Mouse (Mus musculus) cerebellum, adult 9-10 months (tissue): ENCODE results near the gene Pabpn1.
"Not testable (repeated sequence)": the region's sequence is repeated elsewhere in the genome, so short reads cannot be mapped to it uniquely, and the experiment has no call there.

ENCODE experiments used
- DNase-seq: peaks from one replicate; pipeline ENCODE4 v3.0.0; 2022

Pabpn1 gene

GRCm38 (mm10) chr14:54937361-54938182 is 45.3 kb downstream of the Pabpn1 start:
- no peak for DNase-seq

- DNase-seq: no peak
Observed at GRCm38 (mm10) chr14:54938431-54939219, 46.3 kb downstream of the Pabpn1 start.

GRCm38 (mm10) chr14:54939434-54940175 is 47.3 kb downstream of the Pabpn1 start:
- peak; percentile 63 for DNase-seq

DNA sequence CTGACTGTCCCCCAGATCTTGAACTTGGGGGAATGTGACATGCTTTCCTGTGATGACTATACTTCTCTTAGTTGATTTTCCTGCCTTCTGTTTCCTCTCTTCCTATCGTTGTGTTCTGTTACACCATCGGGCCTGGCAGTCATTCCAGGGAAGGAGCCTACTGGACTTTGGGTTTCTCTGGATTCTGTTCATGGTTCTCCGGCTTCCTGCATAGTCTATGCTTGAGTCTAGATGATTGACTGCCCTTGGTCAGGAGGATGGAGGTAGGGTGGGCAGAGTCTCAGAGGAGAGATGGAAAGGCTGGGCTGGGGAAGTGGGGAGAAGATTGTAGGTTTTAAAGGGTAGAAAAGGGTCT is 47.9 kb downstream of the Pabpn1 start:
- no peak for DNase-seq

DNA sequence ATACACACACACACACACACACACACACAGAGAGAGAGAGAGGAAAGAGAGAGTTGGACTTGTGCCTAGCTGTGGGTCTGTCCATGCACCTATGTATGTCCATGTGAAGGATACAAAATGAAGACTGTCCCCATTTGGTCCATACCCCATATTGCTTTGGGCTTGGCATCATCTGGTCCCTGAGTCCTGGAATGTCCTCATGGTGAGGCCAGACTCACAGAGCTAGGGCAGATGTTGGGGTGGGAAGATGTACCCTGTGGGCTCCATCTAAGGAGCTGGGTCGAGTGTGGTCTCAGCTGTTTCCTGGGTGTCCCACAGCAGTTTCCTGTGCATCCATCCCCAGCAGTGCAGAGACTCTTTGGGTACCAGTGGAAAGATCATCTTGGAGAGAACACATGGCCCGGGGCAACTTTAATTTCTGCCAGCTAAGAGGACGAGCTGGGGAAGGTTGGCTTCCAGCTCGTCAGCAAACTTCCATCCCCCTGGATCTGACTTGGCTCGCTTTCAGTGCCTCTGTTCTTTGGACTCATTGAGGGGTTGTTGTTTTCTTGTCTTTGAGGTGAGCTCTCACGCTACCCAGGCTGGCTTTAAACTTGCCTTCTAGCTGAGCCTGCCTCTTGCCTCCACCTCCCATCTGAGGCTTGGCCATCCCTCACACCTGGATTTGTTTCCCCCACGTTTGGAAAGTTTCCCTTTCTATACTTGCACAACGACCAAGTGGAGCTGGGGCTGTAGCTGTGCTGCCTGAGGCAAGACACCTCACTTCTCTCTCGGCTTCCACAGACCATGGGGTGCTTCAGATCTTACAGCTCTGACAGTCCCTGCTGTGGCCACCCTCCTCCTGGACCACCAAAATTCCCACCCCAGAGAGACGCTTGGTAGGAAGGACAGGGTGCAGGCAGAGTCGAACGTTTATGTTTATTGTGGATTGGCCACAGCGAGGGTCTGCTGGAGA is 49.0 kb downstream of the Pabpn1 start:
- DNase-seq: no peak

- no peak for DNase-seq
Observed at GRCm38 (mm10) chr14:54942479-54942878, 50.2 kb downstream of the Pabpn1 start.

DNA sequence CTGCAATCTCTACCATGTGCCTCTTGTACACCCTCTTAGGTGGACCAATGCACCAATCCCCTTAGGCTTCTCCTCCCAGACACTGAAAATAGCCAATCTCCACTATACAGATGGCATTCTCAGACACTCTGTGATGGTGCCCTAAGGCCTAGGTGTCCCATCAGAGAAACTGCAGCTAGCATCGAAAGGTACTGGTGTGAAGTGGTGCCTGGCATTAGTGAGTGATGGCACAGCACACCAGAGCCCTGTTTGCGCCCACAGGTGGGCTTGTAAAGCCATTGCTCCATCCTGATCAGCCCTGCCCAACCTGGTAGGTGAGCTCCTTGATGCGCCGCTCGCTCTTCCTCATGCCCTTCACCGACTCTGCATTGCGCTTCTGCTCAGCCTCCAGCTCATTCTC is 51.7 kb downstream of the Pabpn1 start:
- DNase-seq: no peak

GRCm38 (mm10) chr14:54944939-54945338 is 52.6 kb downstream of the Pabpn1 start:
- DNase-seq: no peak

DNA sequence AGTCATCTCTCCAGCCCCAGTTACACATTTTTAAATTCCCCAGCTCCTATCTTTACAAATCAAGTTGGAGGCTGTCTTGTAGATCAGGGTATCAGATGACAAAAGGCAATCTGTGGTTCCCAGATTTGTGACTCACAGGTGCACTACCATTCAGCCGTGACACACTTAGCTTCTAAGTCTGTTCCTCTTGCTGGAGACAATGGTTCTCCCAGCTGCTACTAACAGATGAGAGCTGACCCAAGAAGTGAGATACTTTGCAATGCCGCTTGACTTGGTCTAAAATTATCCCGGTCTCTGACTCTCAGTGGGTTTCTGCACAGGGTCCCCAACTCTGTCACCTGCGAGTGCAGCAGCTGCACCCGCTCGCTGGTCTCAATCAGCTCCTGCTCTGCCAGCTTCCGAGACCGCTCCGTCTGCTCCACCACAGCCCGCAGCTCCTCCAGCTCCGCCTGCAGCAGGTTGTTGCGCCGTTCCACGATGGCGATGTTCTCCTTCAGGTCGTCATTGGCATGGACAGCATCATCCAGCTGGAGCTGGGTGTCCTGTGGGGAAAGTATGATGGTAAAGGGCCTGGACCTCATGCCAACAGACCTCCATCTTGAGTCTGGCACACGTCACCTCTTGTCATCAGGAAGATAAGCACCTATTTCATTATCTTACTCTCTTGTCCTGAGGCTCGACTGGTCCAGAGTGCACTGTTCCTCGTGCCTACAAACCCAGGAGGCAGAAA is 53.8 kb downstream of the Pabpn1 start:
- DNase-seq: no peak

- DNase-seq: not testable (repeated sequence)
Observed at GRCm38 (mm10) chr14:54947008-54947407, 54.7 kb downstream of the Pabpn1 start.
